Mouse (Mus musculus) left cerebral cortex, adult 2 months (tissue): Measurements from ENCODE around the gene Rnaseh2c. TPM values are rescaled to one million over a fixed set of nuclear protein-coding genes. Genes with fewer than 3 reads are reported as not detected.
A peak's percentile ranks its signal among the peaks of the same experiment; 100 is the strongest.

Source experiments
- DNase-seq, 2 experiments: peaks; one replicate each; pipeline ENCODE4 v3.0.0; 2021 to 2022; ENCODE audit warnings: low spot score in 2 of 2, mixed read lengths in 1 of 2; ENCODE audit errors: extremely low spot score in 1 of 2
- H3K27ac ChIP-seq: fragments of 200-600 bp; 2 replicates; pipeline ENCODE4 v1.8.1; 2022
- H3K4me3 ChIP-seq: fragments of 200-600 bp; 2 replicates; pipeline ENCODE4 v1.8.1; 2022
- CTCF ChIP-seq: fragments of 200-600 bp; IDR thresholded peaks from 2 replicates; pipeline ENCODE4 v1.8.1; 2022; ENCODE audit warnings: antibody characterized with exemption, mild to moderate bottlenecking, moderate library complexity
- intact Hi-C: fragments of 180-260 bp; cut with DNase I; formaldehyde crosslinking; loops from one replicate; pipeline ENCODE4 v1.15.1; 2025
- total RNA-seq, 2 experiments: library from RNA; stranded (reverse); gene quantifications; 2 replicates each; pipeline ENCODE4 v1.2.3; 2021

The Rnaseh2c gene
- total RNA-seq, 2 experiments from 2014 or later, result 77.7 to 82.4 TPM

GRCm38 (mm10) chr19:5638416-5639005 is 36.8 kb downstream of the Rnaseh2c start:
- H3K27ac ChIP-seq, result peak overlapping the region; percentile 99
- intact Hi-C loops, result no loop called here

GRCm38 (mm10) chr19:5640339-5640738 is 38.7 kb downstream of the Rnaseh2c start:
- DNase-seq, result no peak
- intact Hi-C loops, result no loop called here
- TF ChIP-seq CTCF, result no peak
- Histone ChIP-seq H3K27ac (no peak overlapping the region), H3K4me3 (no peak overlapping the region)

More at GRCm38 (mm10) chr19:5638416-5639005, 36.8 kb downstream of the Rnaseh2c start:
- no peak for TF ChIP-seq CTCF
- H3K4me3 ChIP-seq, result peak overlapping the region; percentile 99
- no peak for DNase-seq

- DNase-seq, result no peak
- no peak overlapping the region for H3K4me3 ChIP-seq
- TF ChIP-seq CTCF, result no peak
- H3K27ac ChIP-seq, result no peak overlapping the region
- intact Hi-C loops, result no loop called here
Observed at GRCm38 (mm10) chr19:5641021-5641420, 39.3 kb downstream of the Rnaseh2c start.

- intact Hi-C loops, result no loop called here
- no peak for TF ChIP-seq CTCF
- H3K4me3 ChIP-seq, result no peak overlapping the region
- no peak for DNase-seq
- H3K27ac ChIP-seq, result no peak overlapping the region
Observed at GRCm38 (mm10) chr19:5641641-5642040, 40.0 kb downstream of the Rnaseh2c start.

GRCm38 (mm10) chr19:5645280-5645679 is 43.6 kb downstream of the Rnaseh2c start:
- DNase-seq, result no peak
- intact Hi-C loops, result no loop called here
- TF ChIP-seq CTCF, result no peak
- no peak overlapping the region for H3K27ac ChIP-seq
- no peak overlapping the region for H3K4me3 ChIP-seq

- intact Hi-C loops, result no loop called here
- Histone ChIP-seq H3K4me3 (no peak overlapping the region), H3K27ac (no peak overlapping the region)
- no peak for DNase-seq
- no peak for TF ChIP-seq CTCF
Observed at GRCm38 (mm10) chr19:5646731-5647330, 45.2 kb downstream of the Rnaseh2c start.

GRCm38 (mm10) chr19:5647791-5648190 is 46.1 kb downstream of the Rnaseh2c start:
- peak overlapping the region; percentile 84 for H3K27ac ChIP-seq
- DNase-seq, result no peak
- no peak overlapping the region for H3K4me3 ChIP-seq
- no peak for TF ChIP-seq CTCF
- intact Hi-C loops, result no loop called here

- DNase-seq, result peak; percentile 77 to 78
- Histone ChIP-seq H3K27ac (peak overlapping the region; percentile 84), H3K4me3 (peak overlapping the region; percentile 36)
- intact Hi-C loops, result no loop called here
- peak; percentile 18 for TF ChIP-seq CTCF
Observed at GRCm38 (mm10) chr19:5648401-5649297, 47.0 kb downstream of the Rnaseh2c start.

- no peak for DNase-seq
- Histone ChIP-seq H3K4me3 (peak overlapping the region; percentile 36), H3K27ac (peak overlapping the region; percentile 84)
- intact Hi-C loops, result no loop called here
- TF ChIP-seq CTCF, result no peak
Observed at GRCm38 (mm10) chr19:5649298-5649741, 47.6 kb downstream of the Rnaseh2c start.

GRCm38 (mm10) chr19:5651502-5652274 is 50.0 kb downstream of the Rnaseh2c start:
- Histone ChIP-seq H3K4me3 (no peak overlapping the region), H3K27ac (no peak overlapping the region)
- DNase-seq, result no peak
- intact Hi-C loops, result no loop called here
- TF ChIP-seq CTCF, result no peak

GRCm38 (mm10) chr19:5652570-5652969 is 50.9 kb downstream of the Rnaseh2c start:
- Histone ChIP-seq H3K4me3 (no peak overlapping the region), H3K27ac (no peak overlapping the region)
- intact Hi-C loops, result no loop called here
- peak in 1 of 2 experiments; percentile 29 for DNase-seq
- TF ChIP-seq CTCF, result no peak
